Mouse (Mus musculus) liver, postnatal 0 days (tissue): Measurements from ENCODE around the gene Efcab11.

ENCODE experiments used
- CTCF ChIP-seq: sonication (generic); IDR thresholded peaks from 2 replicates; pipeline ENCODE4 v1.5.1; 2016; ENCODE audit warnings: antibody characterized with exemption, low read depth
- EP300 ChIP-seq: IDR thresholded peaks from 2 replicates; pipeline ENCODE4 v1.6.1; 2016; ENCODE audit warnings: antibody characterized with exemption, low read depth, mild to moderate bottlenecking

DNA sequence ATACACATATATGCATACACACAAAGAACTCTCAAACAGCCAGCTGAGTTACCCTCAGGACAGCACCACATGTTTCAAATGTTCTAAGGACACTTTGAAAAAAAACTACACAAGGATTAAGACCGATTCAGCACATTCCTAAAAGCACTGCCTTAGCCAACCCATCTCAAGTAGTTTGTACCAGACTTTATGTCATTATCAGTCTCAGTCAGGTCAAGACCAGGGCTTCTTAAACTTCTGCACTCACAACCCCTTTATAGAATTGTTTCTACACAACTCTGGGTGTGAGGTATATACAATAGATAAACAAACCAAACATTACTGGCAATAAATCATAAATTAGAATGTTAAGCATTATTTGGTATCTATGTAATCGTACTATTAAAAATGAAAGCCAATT, 109.4 kb downstream of the Efcab11 start:
- TF ChIP-seq CTCF (no peak), EP300 (no peak)
